Mouse (Mus musculus) embryonic facial prominence, embryonic 12.5 days (tissue): Measurements from ENCODE around the gene Cdc25b. TPM values are rescaled to one million over a fixed set of nuclear protein-coding genes. Genes with fewer than 3 reads are reported as not detected.

Source experiments
- ATAC-seq: fragments of 200-750 bp; cut with Nextera tagmentation; 2 replicates; pipeline ENCODE4 v1.8.0; 2017; ENCODE audit not compliant: insufficient number of reproducible peaks, insufficient read depth, low FRiP score, low TSS enrichment
- H3K27ac ChIP-seq: fragments of 300-500 bp; sonication (generic); 2 replicates; pipeline ENCODE4 v1.5.1; 2016; ENCODE audit warnings: mild to moderate bottlenecking
- H3K27me3 ChIP-seq: fragments of 300-500 bp; sonication (generic); 2 replicates; pipeline ENCODE4 v1.6.1; 2016; ENCODE audit warnings: mild to moderate bottlenecking, moderate library complexity
- H3K36me3 ChIP-seq: fragments of 300-500 bp; sonication (generic); 2 replicates; pipeline ENCODE4 v1.6.1; 2016; ENCODE audit warnings: mild to moderate bottlenecking
- H3K4me1 ChIP-seq: fragments of 300-500 bp; sonication (generic); 2 replicates; pipeline ENCODE4 v1.6.1; 2016
- H3K4me2 ChIP-seq: fragments of 300-500 bp; sonication (generic); replicated peaks from 2 replicates; pipeline ENCODE4 v1.6.1; 2016; ENCODE audit warnings: mild to moderate bottlenecking, moderate library complexity
- H3K4me3 ChIP-seq: fragments of 300-500 bp; sonication (generic); 2 replicates; pipeline ENCODE4 v1.5.1; 2016; ENCODE audit warnings: mild to moderate bottlenecking
- H3K9ac ChIP-seq: fragments of 300-500 bp; sonication (generic); 2 replicates; pipeline ENCODE4 v1.6.1; 2016; ENCODE audit warnings: mild to moderate bottlenecking, moderate library complexity
- H3K9me3 ChIP-seq: fragments of 300-500 bp; sonication (generic); 2 replicates; pipeline ENCODE4 v1.6.1; 2016; ENCODE audit warnings: mild to moderate bottlenecking, moderate library complexity
- WGBS: fragments of 180-500 bp; shearing (Covaris S2); methylation state at CpG from one replicate; pipeline ENCODE4 v1.1.7; 2016; 5-methylcytosine and 5-hydroxymethylcytosine counted together
- polyA plus RNA-seq: library from polyadenylated mRNA; unstranded; fragments of >200 nt; fragmentation: Nextera tagmentation; extraction: Ambion mirVana; gene quantifications from 2 replicates; pipeline ENCODE4 v1.2.1, GENCODE M21; 2016

Gene Cdc25b
- polyA plus RNA-seq, 1 experiment from 2014 or later = 52.3 TPM

DNA sequence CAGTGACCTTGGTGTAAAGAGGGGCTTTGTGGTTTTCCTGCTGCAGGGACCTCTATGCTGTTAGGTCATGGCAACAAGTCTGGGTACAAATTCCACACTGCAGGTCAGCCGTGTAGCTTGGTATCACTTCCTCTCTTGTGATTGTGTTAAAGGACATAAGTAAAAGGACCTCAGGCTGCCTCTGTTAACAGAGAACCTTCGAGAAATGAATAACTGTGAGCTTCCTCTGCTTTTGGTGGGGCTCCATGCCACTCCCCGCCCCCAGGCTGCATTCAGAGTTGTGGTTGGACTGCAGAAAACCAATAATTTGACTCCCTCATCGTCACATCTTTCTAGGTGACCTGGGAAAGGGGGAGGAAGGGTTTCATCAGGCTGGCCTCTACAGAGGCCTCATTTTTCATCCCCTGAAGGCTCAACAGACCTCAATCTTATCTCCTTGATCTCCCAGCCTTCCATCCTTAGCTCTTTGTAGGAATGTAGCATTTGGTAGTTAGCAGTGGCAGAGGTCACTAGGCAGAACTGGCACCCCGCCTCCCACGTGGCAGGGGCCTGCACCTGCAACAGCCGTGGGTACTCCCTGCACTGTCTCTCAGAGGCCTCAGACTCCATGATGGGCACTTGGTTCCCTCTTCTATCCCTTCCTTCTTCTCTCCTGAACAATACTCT, 48.4 kb downstream of the Cdc25b start:
- H3K9ac ChIP-seq = peak overlapping the region; percentile 77; the same call in 1 of the 2 replicates
- H3K9me3 ChIP-seq = no peaks in the 10 kb centered on the region
- H3K27me3 ChIP-seq = no peaks in the 10 kb centered on the region
- WGBS = 70% methylated on average over 7 of the region's 7 CpGs
- H3K27ac ChIP-seq = no peak overlapping the region
- peak overlapping the region; percentile 57 for H3K4me3 ChIP-seq
- peaks cover 11% of the 10 kb centered on the region for H3K36me3 ChIP-seq
- ATAC-seq = no peak
- peaks cover 23% of the 10 kb centered on the region for H3K4me1 ChIP-seq
- peak overlapping the region; percentile 72 for H3K4me2 ChIP-seq

DNA sequence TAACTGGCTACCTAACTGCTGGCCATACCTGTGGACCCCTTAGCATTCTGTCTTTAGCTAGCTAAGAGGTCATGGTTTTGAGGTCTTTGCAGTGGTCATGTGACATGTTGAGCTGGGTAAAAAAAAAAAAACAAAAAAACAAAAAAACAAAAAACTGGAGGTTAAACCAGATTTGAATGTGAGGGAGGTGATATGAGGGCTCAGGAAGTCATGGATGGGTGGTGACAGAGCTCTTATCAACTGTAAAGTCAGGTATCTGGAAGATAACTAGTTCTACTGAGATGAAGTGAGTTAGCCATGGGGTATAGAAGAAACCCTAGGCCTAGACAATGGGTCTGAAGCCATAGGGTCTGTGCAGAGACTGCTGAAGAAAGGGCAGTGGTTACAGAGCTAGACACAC, 55.4 kb downstream of the Cdc25b start:
- H3K27ac ChIP-seq = no peak overlapping the region
- H3K9ac ChIP-seq = no peak overlapping the region
- H3K9me3 ChIP-seq = no peaks in the 10 kb centered on the region
- peaks cover 74% of the 10 kb centered on the region for H3K36me3 ChIP-seq
- ATAC-seq = no peak
- H3K4me2 ChIP-seq = no peak overlapping the region
- H3K4me1 ChIP-seq = no peaks in the 10 kb centered on the region
- no peaks in the 10 kb centered on the region for H3K27me3 ChIP-seq
- no peak overlapping the region for H3K4me3 ChIP-seq

DNA sequence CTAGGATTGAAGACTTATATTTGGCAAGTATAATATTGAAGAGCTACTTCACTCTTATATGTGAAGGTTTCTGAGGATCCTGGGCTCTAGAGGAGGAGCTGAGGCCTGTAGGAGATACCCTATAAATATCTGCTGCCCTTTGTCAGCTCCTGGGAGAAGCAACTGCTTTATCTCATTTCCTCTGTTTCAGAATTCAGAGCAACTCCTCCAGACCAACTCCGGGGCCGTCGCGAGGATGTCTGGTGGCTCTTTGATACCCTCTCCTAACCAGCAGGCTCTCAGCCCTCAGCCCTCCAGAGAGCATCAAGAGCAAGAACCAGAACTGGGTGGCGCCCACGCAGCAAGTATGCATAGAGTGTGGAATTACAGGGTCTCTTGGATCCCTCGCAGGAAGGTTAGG, 56.2 kb downstream of the Cdc25b start:
- Histone ChIP-seq H3K27me3 (no peaks in the 10 kb centered on the region), H3K9me3 (no peaks in the 10 kb centered on the region), H3K36me3 (peaks cover 82% of the 10 kb centered on the region), H3K27ac (no peak overlapping the region), H3K9ac (no peak overlapping the region), H3K4me1 (no peaks in the 10 kb centered on the region), H3K4me2 (no peak overlapping the region), H3K4me3 (no peak overlapping the region)
- 86% methylated on average over 7 of the region's 7 CpGs for WGBS
- no peak for ATAC-seq

Other genes starting within 250 kb of the Cdc25b start
- 25.0 and 26.5 TPM in 2 replicates for gene Gfra4, start 143.9 kb upstream of the Cdc25b start, polyA plus RNA-seq
- gene Adam33, start 123.1 kb upstream of the Cdc25b start, polyA plus RNA-seq = 7.4 and 7.5 TPM in 2 replicates
- gene Siglec1, start 100.2 kb upstream of the Cdc25b start, polyA plus RNA-seq = 0.08 and 0.11 TPM in 2 replicates
- gene Hspa12b, start 59.7 kb upstream of the Cdc25b start, polyA plus RNA-seq = 15.9 and 17.7 TPM in 2 replicates
- gene Gm11037, start 53.5 kb upstream of the Cdc25b start, polyA plus RNA-seq = not detected in 2 replicates
- gene 1700037H04Rik, start 26.9 kb upstream of the Cdc25b start, polyA plus RNA-seq = 74.1 and 79.5 TPM in 2 replicates
- gene Cenpb, start 6.9 kb upstream of the Cdc25b start, polyA plus RNA-seq = 12.6 and 14.8 TPM in 2 replicates
- gene Spef1, start 333 bp downstream of the Cdc25b start, polyA plus RNA-seq = 4.9 and 5.2 TPM in 2 replicates
- gene Ap5s1, start 20.1 kb downstream of the Cdc25b start, polyA plus RNA-seq = 29.7 and 31.5 TPM in 2 replicates
- gene Mavs, start 47.1 kb downstream of the Cdc25b start, polyA plus RNA-seq = 16.3 and 18.1 TPM in 2 replicates
- 61.8 and 61.9 TPM in 2 replicates for gene Pank2, start 75.5 kb downstream of the Cdc25b start, polyA plus RNA-seq
- gene Rnf24, start 165.9 kb downstream of the Cdc25b start, polyA plus RNA-seq = 11.3 TPM in 2 replicates